Mouse (Mus musculus): Measurements from ENCODE around the gene Ing4. TPM values are rescaled to one million over a fixed set of nuclear protein-coding genes. Genes with fewer than 3 reads are reported as not detected.

Gene Ing4
- polyA plus RNA-seq, 1 experiment from 2014 or later = 65.4 TPM

GRCm38 (mm10) chr6:124996551-124997501, 42.7 kb upstream of the Ing4 start, which contains the start of gene Pianp:
Gene Pianp, plus strand, starts transcription at chr6:124996694.
- TF ChIP-seq CTCF (IDR thresholded peaks at IDR 0.05; ENCODE audit: low read depth) = no peak
- Histone ChIP-seq H3K4me1 (replicated peaks; ENCODE audit: control insufficient read depth, insufficient read depth, low read length) (0 out of 2 replicates have a peak, but pooled peaks cover 4% of the 10 kb centered on the region), H3K9me3 (ENCODE audit: control insufficient read depth) (no peaks in the 10 kb centered on the region), H3K36me3 (ENCODE audit: control insufficient read depth, insufficient read depth) (no peaks in the 10 kb centered on the region), H3K27me3 (replicated peaks; ENCODE audit: control insufficient read depth, insufficient read depth, low read length) (peaks cover 52% of the 10 kb centered on the region), H3K4me2 (replicated peaks; ENCODE audit: low read depth) (peak within 1 kb of the TSS; percentile 94), H3K27ac (ENCODE audit: low read depth, low read length) (no peak within 1 kb of the TSS), H3K4me3 (ENCODE audit: low read depth, low read length) (peak within 1 kb of the TSS; percentile 56), H3K9ac (ENCODE audit: low read depth, low read length) (0 out of 2 replicates have a peak within 1 kb of the TSS, but pooled peaks have one; percentile 17)
- ATAC-seq = peak; percentile 19; the same call in 1 of the 2 replicates
- under 1% methylated on average over 58 of the region's 78 CpGs for WGBS

- H3K9ac ChIP-seq (ENCODE audit: low read depth, low read length) = no peak overlapping the region
- no peak overlapping the region for H3K27ac ChIP-seq (ENCODE audit: low read depth, low read length)
- H3K27me3 ChIP-seq (replicated peaks; ENCODE audit: control insufficient read depth, insufficient read depth, low read length) = peaks cover 59% of the 10 kb centered on the region
- H3K4me3 ChIP-seq (ENCODE audit: low read depth, low read length) = no peak overlapping the region
- no peaks in the 10 kb centered on the region for H3K9me3 ChIP-seq (ENCODE audit: control insufficient read depth)
- WGBS = 12% methylated on average over 8 of the region's 8 CpGs
- ATAC-seq = no peak
- H3K36me3 ChIP-seq (ENCODE audit: control insufficient read depth, insufficient read depth) = no peaks in the 10 kb centered on the region
- H3K4me1 ChIP-seq (replicated peaks; ENCODE audit: control insufficient read depth, insufficient read depth, low read length) = 0 out of 2 replicates have a peak, but pooled peaks cover 4% of the 10 kb centered on the region
- no peak for TF ChIP-seq CTCF (IDR thresholded peaks at IDR 0.05; ENCODE audit: low read depth)
- no peak overlapping the region for H3K4me2 ChIP-seq (replicated peaks; ENCODE audit: low read depth)
Measured at GRCm38 (mm10) chr6:124998066-124998465, 41.5 kb upstream of the Ing4 start.

- H3K4me2 ChIP-seq (replicated peaks; ENCODE audit: low read depth) = no peak overlapping the region
- peaks cover 59% of the 10 kb centered on the region for H3K27me3 ChIP-seq (replicated peaks; ENCODE audit: control insufficient read depth, insufficient read depth, low read length)
- ATAC-seq = no peak
- H3K4me3 ChIP-seq (ENCODE audit: low read depth, low read length) = no peak overlapping the region
- 0 out of 2 replicates have a peak, but pooled peaks cover 4% of the 10 kb centered on the region for H3K4me1 ChIP-seq (replicated peaks; ENCODE audit: control insufficient read depth, insufficient read depth, low read length)
- H3K9ac ChIP-seq (ENCODE audit: low read depth, low read length) = no peak overlapping the region
- 35% methylated on average over 14 of the region's 14 CpGs for WGBS
- TF ChIP-seq CTCF (IDR thresholded peaks at IDR 0.05; ENCODE audit: low read depth) = no peak
- H3K36me3 ChIP-seq (ENCODE audit: control insufficient read depth, insufficient read depth) = no peaks in the 10 kb centered on the region
- no peaks in the 10 kb centered on the region for H3K9me3 ChIP-seq (ENCODE audit: control insufficient read depth)
- no peak overlapping the region for H3K27ac ChIP-seq (ENCODE audit: low read depth, low read length)
Measured at GRCm38 (mm10) chr6:124999091-124999490, 40.5 kb upstream of the Ing4 start.

- peaks cover 59% of the 10 kb centered on the region for H3K27me3 ChIP-seq (replicated peaks; ENCODE audit: control insufficient read depth, insufficient read depth, low read length)
- no peak overlapping the region for H3K9ac ChIP-seq (ENCODE audit: low read depth, low read length)
- no peak for TF ChIP-seq CTCF (IDR thresholded peaks at IDR 0.05; ENCODE audit: low read depth)
- WGBS = 25% methylated on average over 10 of the region's 10 CpGs
- H3K4me1 ChIP-seq (replicated peaks; ENCODE audit: control insufficient read depth, insufficient read depth, low read length) = 0 out of 2 replicates have a peak, but pooled peaks cover 4% of the 10 kb centered on the region
- no peak overlapping the region for H3K27ac ChIP-seq (ENCODE audit: low read depth, low read length)
- no peaks in the 10 kb centered on the region for H3K9me3 ChIP-seq (ENCODE audit: control insufficient read depth)
- no peak overlapping the region for H3K4me3 ChIP-seq (ENCODE audit: low read depth, low read length)
- no peaks in the 10 kb centered on the region for H3K36me3 ChIP-seq (ENCODE audit: control insufficient read depth, insufficient read depth)
- no peak overlapping the region for H3K4me2 ChIP-seq (replicated peaks; ENCODE audit: low read depth)
- ATAC-seq = no peak
Measured at GRCm38 (mm10) chr6:124999546-124999945, 40.0 kb upstream of the Ing4 start.

- no peak overlapping the region for H3K4me2 ChIP-seq (replicated peaks; ENCODE audit: low read depth)
- no peak overlapping the region for H3K4me3 ChIP-seq (ENCODE audit: low read depth, low read length)
- H3K9me3 ChIP-seq (ENCODE audit: control insufficient read depth) = no peaks in the 10 kb centered on the region
- WGBS = 11% methylated on average over 3 of the region's 3 CpGs
- H3K9ac ChIP-seq (ENCODE audit: low read depth, low read length) = no peak overlapping the region
- no peak for TF ChIP-seq CTCF (IDR thresholded peaks at IDR 0.05; ENCODE audit: low read depth)
- ATAC-seq = 0 out of 2 replicates have a peak, but pooled peaks have one; percentile 13
- H3K4me1 ChIP-seq (replicated peaks; ENCODE audit: control insufficient read depth, insufficient read depth, low read length) = peaks cover 5% of the 10 kb centered on the region; the same call in 1 of the 2 replicates
- H3K27ac ChIP-seq (ENCODE audit: low read depth, low read length) = no peak overlapping the region
- no peaks in the 10 kb centered on the region for H3K36me3 ChIP-seq (ENCODE audit: control insufficient read depth, insufficient read depth)
- peaks cover 32% of the 10 kb centered on the region for H3K27me3 ChIP-seq (replicated peaks; ENCODE audit: control insufficient read depth, insufficient read depth, low read length)
Measured at GRCm38 (mm10) chr6:125003706-125004105, 35.9 kb upstream of the Ing4 start.

- no peak overlapping the region for H3K9ac ChIP-seq (ENCODE audit: low read depth, low read length)
- H3K9me3 ChIP-seq (ENCODE audit: control insufficient read depth) = no peaks in the 10 kb centered on the region
- WGBS = 37% methylated on average over 3 of the region's 3 CpGs
- H3K27ac ChIP-seq (ENCODE audit: low read depth, low read length) = no peak overlapping the region
- no peak overlapping the region for H3K4me2 ChIP-seq (replicated peaks; ENCODE audit: low read depth)
- H3K36me3 ChIP-seq (ENCODE audit: control insufficient read depth, insufficient read depth) = no peaks in the 10 kb centered on the region
- H3K4me3 ChIP-seq (ENCODE audit: low read depth, low read length) = no peak overlapping the region
- ATAC-seq = no peak
- H3K4me1 ChIP-seq (replicated peaks; ENCODE audit: control insufficient read depth, insufficient read depth, low read length) = peaks cover 5% of the 10 kb centered on the region; the same call in 1 of the 2 replicates
- H3K27me3 ChIP-seq (replicated peaks; ENCODE audit: control insufficient read depth, insufficient read depth, low read length) = peaks cover 19% of the 10 kb centered on the region; the same call in 1 of the 2 replicates
- TF ChIP-seq CTCF (IDR thresholded peaks at IDR 0.05; ENCODE audit: low read depth) = no peak
Measured at GRCm38 (mm10) chr6:125005086-125005485, 34.5 kb upstream of the Ing4 start.
